Mouse (Mus musculus): ENCODE measurements around the gene Zdhhc19. TPM values are rescaled to one million over a fixed set of nuclear protein-coding genes. Genes with fewer than 3 reads are reported as not detected.

The Zdhhc19 gene
- polyA plus RNA-seq, 1 experiment from 2014 or later = not detected

GRCm38 (mm10) chr16:32508035-32508434 lies 12.0 kb downstream of the Zdhhc19 start:
- 78% methylated on average over 5 of the region's 5 CpGs for WGBS
- Histone ChIP-seq H3K27me3 (peaks cover 7% of the 10 kb centered on the region), H3K4me1 (replicated peaks) (peaks cover 42% of the 10 kb centered on the region), H3K9me3 (replicated peaks) (no peaks in the 10 kb centered on the region), H3K27ac (peak overlapping the region; percentile 83; the same call in 1 of the 2 replicates), H3K36me3 (no peaks in the 10 kb centered on the region), H3K4me3 (no peak overlapping the region), H3K9ac (no peak overlapping the region), H3K4me2 (no peak overlapping the region)
- ATAC-seq (replicated peaks; ENCODE audit: insufficient number of reproducible peaks, insufficient read depth, low FRiP score, low read depth) = no peak

GRCm38 (mm10) chr16:32508506-32509065 lies 12.5 kb downstream of the Zdhhc19 start:
- H3K9me3 ChIP-seq (replicated peaks) = no peaks in the 10 kb centered on the region
- 32% methylated on average over 3 of the region's 3 CpGs for WGBS

GRCm38 (mm10) chr16:32509066-32509942 lies 13.2 kb downstream of the Zdhhc19 start:
- H3K9ac ChIP-seq = no peak overlapping the region
- H3K27ac ChIP-seq = peak overlapping the region; percentile 83
- H3K9me3 ChIP-seq (replicated peaks) = no peaks in the 10 kb centered on the region
- H3K36me3 ChIP-seq = no peaks in the 10 kb centered on the region
- H3K4me2 ChIP-seq = peak overlapping the region; percentile 35
- ATAC-seq (replicated peaks; ENCODE audit: insufficient number of reproducible peaks, insufficient read depth, low FRiP score, low read depth) = peak; percentile 81
- peaks cover 42% of the 10 kb centered on the region for H3K4me1 ChIP-seq (replicated peaks)
- 20% methylated on average over 9 of the region's 9 CpGs for WGBS
- H3K27me3 ChIP-seq = peaks cover 7% of the 10 kb centered on the region
- H3K4me3 ChIP-seq = no peak overlapping the region

More at GRCm38 (mm10) chr16:32508506-32509065, 12.5 kb downstream of the Zdhhc19 start:
- Histone ChIP-seq H3K36me3 (no peaks in the 10 kb centered on the region), H3K4me2 (peak overlapping the region; percentile 35; the same call in 1 of the 2 replicates), H3K27me3 (peaks cover 7% of the 10 kb centered on the region), H3K4me3 (no peak overlapping the region), H3K9ac (no peak overlapping the region), H3K4me1 (replicated peaks) (peaks cover 42% of the 10 kb centered on the region), H3K27ac (peak overlapping the region; percentile 83)
- ATAC-seq (replicated peaks; ENCODE audit: insufficient number of reproducible peaks, insufficient read depth, low FRiP score, low read depth) = no peak

- Histone ChIP-seq H3K4me1 (replicated peaks) (peaks cover 42% of the 10 kb centered on the region), H3K36me3 (no peaks in the 10 kb centered on the region), H3K27ac (peak overlapping the region; percentile 83), H3K9me3 (replicated peaks) (no peaks in the 10 kb centered on the region), H3K4me2 (no peak overlapping the region), H3K27me3 (peaks cover 2% of the 10 kb centered on the region; the same call in 1 of the 2 replicates), H3K4me3 (no peak overlapping the region), H3K9ac (no peak overlapping the region)
- 67% methylated on average over 18 of the region's 18 CpGs for WGBS
- ATAC-seq (replicated peaks; ENCODE audit: insufficient number of reproducible peaks, insufficient read depth, low FRiP score, low read depth) = no peak
Measured at GRCm38 (mm10) chr16:32510399-32511337, 14.6 kb downstream of the Zdhhc19 start.

- H3K4me2 ChIP-seq = no peak overlapping the region
- no peaks in the 10 kb centered on the region for H3K36me3 ChIP-seq
- peaks cover 42% of the 10 kb centered on the region for H3K4me1 ChIP-seq (replicated peaks)
Measured at GRCm38 (mm10) chr16:32511338-32511734, 15.3 kb downstream of the Zdhhc19 start.

GRCm38 (mm10) chr16:32511827-32512490 lies 15.9 kb downstream of the Zdhhc19 start:
- Histone ChIP-seq H3K4me2 (no peak overlapping the region), H3K9me3 (replicated peaks) (no peaks in the 10 kb centered on the region), H3K4me1 (replicated peaks) (peaks cover 42% of the 10 kb centered on the region), H3K4me3 (no peak overlapping the region), H3K36me3 (no peaks in the 10 kb centered on the region), H3K27me3 (no peaks in the 10 kb centered on the region), H3K27ac (no peak overlapping the region), H3K9ac (no peak overlapping the region)
- WGBS = 90% methylated on average over 8 of the region's 8 CpGs
- no peak for ATAC-seq (replicated peaks; ENCODE audit: insufficient number of reproducible peaks, insufficient read depth, low FRiP score, low read depth)

More at GRCm38 (mm10) chr16:32511338-32511734, 15.3 kb downstream of the Zdhhc19 start:
- Histone ChIP-seq H3K4me3 (no peak overlapping the region), H3K9me3 (replicated peaks) (no peaks in the 10 kb centered on the region), H3K27ac (no peak overlapping the region), H3K27me3 (no peaks in the 10 kb centered on the region), H3K9ac (no peak overlapping the region)
- no peak for ATAC-seq (replicated peaks; ENCODE audit: insufficient number of reproducible peaks, insufficient read depth, low FRiP score, low read depth)
- 84% methylated on average over 3 of the region's 3 CpGs for WGBS

- no peak overlapping the region for H3K4me3 ChIP-seq
- H3K4me2 ChIP-seq = no peak overlapping the region
- no peak overlapping the region for H3K9ac ChIP-seq
- H3K27me3 ChIP-seq = no peaks in the 10 kb centered on the region
- no peaks in the 10 kb centered on the region for H3K9me3 ChIP-seq (replicated peaks)
- H3K4me1 ChIP-seq (replicated peaks) = peaks cover 34% of the 10 kb centered on the region
- H3K36me3 ChIP-seq = no peaks in the 10 kb centered on the region
- no peak for ATAC-seq (replicated peaks; ENCODE audit: insufficient number of reproducible peaks, insufficient read depth, low FRiP score, low read depth)
- no peak overlapping the region for H3K27ac ChIP-seq
- WGBS = 75% methylated on average over 3 of the region's 3 CpGs
Measured at GRCm38 (mm10) chr16:32512921-32513320, 16.9 kb downstream of the Zdhhc19 start.

- Histone ChIP-seq H3K4me2 (no peak overlapping the region), H3K27me3 (no peaks in the 10 kb centered on the region), H3K9me3 (replicated peaks) (no peaks in the 10 kb centered on the region), H3K4me3 (no peak overlapping the region), H3K27ac (no peak overlapping the region), H3K4me1 (replicated peaks) (peaks cover 29% of the 10 kb centered on the region), H3K9ac (no peak overlapping the region), H3K36me3 (no peaks in the 10 kb centered on the region)
- WGBS = 87% methylated on average over 6 of the region's 6 CpGs
- no peak for ATAC-seq (replicated peaks; ENCODE audit: insufficient number of reproducible peaks, insufficient read depth, low FRiP score, low read depth)
Measured at GRCm38 (mm10) chr16:32513401-32513800, 17.3 kb downstream of the Zdhhc19 start.

GRCm38 (mm10) chr16:32513948-32514347 lies 17.9 kb downstream of the Zdhhc19 start:
- ATAC-seq (replicated peaks; ENCODE audit: insufficient number of reproducible peaks, insufficient read depth, low FRiP score, low read depth) = no peak
- Histone ChIP-seq H3K9me3 (replicated peaks) (no peaks in the 10 kb centered on the region), H3K36me3 (no peaks in the 10 kb centered on the region), H3K27me3 (no peaks in the 10 kb centered on the region), H3K27ac (no peak overlapping the region), H3K4me3 (no peak overlapping the region), H3K9ac (no peak overlapping the region), H3K4me2 (no peak overlapping the region), H3K4me1 (replicated peaks) (peaks cover 24% of the 10 kb centered on the region)
- 93% methylated on average over 6 of the region's 6 CpGs for WGBS

- peak; percentile 47; the same call in 1 of the 2 replicates for ATAC-seq (replicated peaks; ENCODE audit: insufficient number of reproducible peaks, insufficient read depth, low FRiP score, low read depth)
- no peaks in the 10 kb centered on the region for H3K27me3 ChIP-seq
- H3K4me2 ChIP-seq = peak overlapping the region; percentile 14; the same call in 1 of the 2 replicates
- H3K4me3 ChIP-seq = no peak overlapping the region
- H3K9me3 ChIP-seq (replicated peaks) = no peaks in the 10 kb centered on the region
- WGBS = 33% methylated on average over 21 of the region's 21 CpGs
- no peak overlapping the region for H3K9ac ChIP-seq
- peak overlapping the region; percentile 21; the same call in 1 of the 2 replicates for H3K27ac ChIP-seq
- H3K36me3 ChIP-seq = no peaks in the 10 kb centered on the region
- 0 out of 2 replicates have a peak, but pooled peaks cover 1% of the 10 kb centered on the region for H3K4me1 ChIP-seq (replicated peaks)
Measured at GRCm38 (mm10) chr16:32516006-32516962, 20.2 kb downstream of the Zdhhc19 start.
